ENCODE assay signal across 11 mouse cellular contexts in genomic region chrX:75143124-75143555, GRCm38 (mm10). TPM values are rescaled to one million over a fixed set of nuclear protein-coding genes. Genes with fewer than 3 reads are reported as not detected.
DNase-seq lines count a peak whose midpoint lies in the region; ATAC-seq and TF ChIP-seq lines count a peak whose summit lies in the region.
"Not testable (repeated sequence)": the region's sequence is repeated elsewhere in the genome, so short reads cannot be mapped to it uniquely, and the experiment has no call there.
"Had no signal": no experiment of that assay in that cellular context is flagged by ENCODE, and none has a peak within 500 bp of the region (broad histone marks: within the 10 kb centered on the region; RNA-seq: fewer than 3 reads in every experiment).

No protein-coding gene starts in this region.

- not testable (repeated sequence) for H3K4me1 ChIP-seq in G1E (ENCODE audit: insufficient read depth, low read depth, low read length); forebrain, embryonic 14.5 days (ENCODE audit: control insufficient read depth, insufficient read depth, low read length); hindbrain, embryonic 10.5 days (replicated peaks); liver, postnatal 0 days (ENCODE audit: insufficient read depth); midbrain, postnatal 0 days (ENCODE audit: insufficient read depth, low read length)

- H3K9me3 ChIP-seq in G1E (replicated peaks); forebrain, embryonic 14.5 days (replicated peaks; ENCODE audit: control insufficient read depth, low read length); hindbrain, embryonic 10.5 days; liver, postnatal 0 days (ENCODE audit: low read length); midbrain, postnatal 0 days (ENCODE audit: low read length): not testable (repeated sequence)

- peak; percentile 9 for DNase-seq in G1E (ENCODE audit: low spot score)
- peak; percentile 8 to 47 for DNase-seq in cerebellum, postnatal 25 days
- peak; percentile 2 for DNase-seq in forebrain, embryonic 14.5 days (ENCODE audit: low spot score)
- DNase-seq in hindbrain, embryonic 10.5 days (ENCODE audit: low spot score): peak; percentile 12
- DNase-seq in kidney, postnatal 14 days: peak; percentile 31
- peak; percentile 36 for DNase-seq in liver, postnatal 0 days
- DNase-seq in midbrain, postnatal 0 days (ENCODE audit: low spot score): peak; percentile 1
- DNase-seq in splenic B cell, adult 2 months (ENCODE audit: low read depth, low spot score): peak; percentile 22

- H3K36me3 ChIP-seq in G1E (replicated peaks); forebrain, embryonic 14.5 days (ENCODE audit: control insufficient read depth, insufficient read depth, low read length); hindbrain, embryonic 10.5 days; liver, postnatal 0 days (replicated peaks; ENCODE audit: insufficient read depth, low read length); midbrain, postnatal 0 days (ENCODE audit: insufficient read depth, low read length); splenic B cell, adult 2 months (ENCODE audit: control insufficient read depth, insufficient read depth, low read length, poor library complexity, severe bottlenecking): not testable (repeated sequence)

- H3K9ac ChIP-seq in forebrain, embryonic 14.5 days (ENCODE audit: low read length): peak overlapping the region; percentile 35; the same call in 1 of the 2 replicates
- not testable (repeated sequence) for H3K9ac ChIP-seq in liver, postnatal 0 days (replicated peaks)
- 0 out of 2 replicates have a peak overlapping the region, but pooled peaks have one; percentile 24 for H3K9ac ChIP-seq in midbrain, postnatal 0 days (replicated peaks; ENCODE audit: low read length, poor library complexity, severe bottlenecking)

- H3K27ac ChIP-seq in forebrain, embryonic 14.5 days (ENCODE audit: low read depth, low read length); hindbrain, embryonic 10.5 days; liver, postnatal 0 days (ENCODE audit: low read depth); midbrain, postnatal 0 days (ENCODE audit: low read depth, low read length): not testable (repeated sequence)

- not testable (repeated sequence) for H3K27me3 ChIP-seq in G1E (ENCODE audit: insufficient read depth, low read length); forebrain, embryonic 14.5 days (replicated peaks; ENCODE audit: control insufficient read depth, insufficient read depth, low read length); hindbrain, embryonic 10.5 days (ENCODE audit: insufficient read depth, poor library complexity, severe bottlenecking); liver, postnatal 0 days (ENCODE audit: insufficient read depth, low read length); midbrain, postnatal 0 days (ENCODE audit: insufficient read depth, low read length); splenic B cell, adult 2 months (ENCODE audit: control insufficient read depth, insufficient read depth, low read length, poor library complexity, severe bottlenecking)

- not testable (repeated sequence) for TF ChIP-seq EP300 in liver, postnatal 0 days (IDR thresholded peaks at IDR 0.05; ENCODE audit: low read depth)

- not testable (repeated sequence) for TF ChIP-seq CTCF in G1E (IDR thresholded peaks at IDR 0.05; ENCODE audit: low read depth, low read length); liver, postnatal 0 days (IDR thresholded peaks at IDR 0.05; ENCODE audit: low read depth); midbrain, postnatal 0 days (IDR thresholded peaks at IDR 0.05)

- H3K4me3 ChIP-seq in G1E (ENCODE audit: low read depth, low read length): not testable (repeated sequence)
- peak overlapping the region; percentile 25 for H3K4me3 ChIP-seq in forebrain, embryonic 14.5 days (ENCODE audit: low read depth, low read length)
- H3K4me3 ChIP-seq in hindbrain, embryonic 10.5 days: peak overlapping the region; percentile 47
- peak overlapping the region; percentile 29; the same call in 1 of the 2 replicates for H3K4me3 ChIP-seq in liver, postnatal 0 days (ENCODE audit: low read depth, low read length)
- H3K4me3 ChIP-seq in midbrain, postnatal 0 days (ENCODE audit: low read depth, low read length): peak overlapping the region; percentile 33

- WGBS in forebrain, embryonic 14.5 days: 30% methylated on average over 19 of the region's 42 CpGs
- WGBS in hindbrain, embryonic 10.5 days: 27% methylated on average over 33 of the region's 42 CpGs
- 24% methylated on average over 21 of the region's 42 CpGs for WGBS in liver, postnatal 0 days (ENCODE audit: insufficient replicate concordance)
- 33% methylated on average over 24 of the region's 42 CpGs for WGBS in midbrain, postnatal 0 days

- peak; percentile 49; the same call in 1 of the 2 replicates for ATAC-seq in G1E (ENCODE audit: extremely low read depth, insufficient number of reproducible peaks, low FRiP score, poor library complexity, severe bottlenecking)
- peak; percentile 63 for ATAC-seq in forebrain, embryonic 14.5 days
- ATAC-seq in liver, postnatal 0 days: peak; percentile 49
- ATAC-seq in midbrain, postnatal 0 days (ENCODE audit: low FRiP score): peak; percentile 41; the same call in 1 of the 2 replicates

- H3K4me2 ChIP-seq in forebrain, embryonic 14.5 days (ENCODE audit: low read length): peak overlapping the region; percentile 46
- H3K4me2 ChIP-seq in liver, postnatal 0 days (ENCODE audit: low read depth, low read length): peak overlapping the region; percentile 64
- peak overlapping the region; percentile 50 for H3K4me2 ChIP-seq in midbrain, postnatal 0 days (ENCODE audit: low read depth, low read length, poor library complexity, severe bottlenecking)

RNA-seq across cellular contexts. Expression of gene Mpp1, which starts 12.3 kb away (rescaled TPM):
- total RNA-seq in G1E (2014; fragmentation: Nextera tagmentation) (57.8 and 64.9 TPM in 2 replicates), G1E (2017) (39.9 and 45.1 TPM in 2 replicates)
- 2.9 and 3.7 TPM in 2 replicates for polyA plus RNA-seq in G1E (2012)
- polyA plus RNA-seq in forebrain, embryonic 14.5 days (2014; fragmentation: Nextera tagmentation; extraction: Ambion mirVana): 17.6 and 21.5 TPM in 2 replicates
- polyA plus RNA-seq in hindbrain, embryonic 10.5 days (2016; fragmentation: Nextera tagmentation; extraction: Ambion mirVana): 23.7 and 26.2 TPM in 2 replicates
- polyA plus RNA-seq in liver, postnatal 0 days (2015; fragmentation: Nextera tagmentation; extraction: Ambion mirVana): 74.1 and 76.4 TPM in 2 replicates
- total RNA-seq in midbrain, postnatal 0 days (2014; rRNA removed): 13.0 and 14.2 TPM in 2 replicates
- 18.6 and 19.8 TPM in 2 replicates for polyA plus RNA-seq in midbrain, postnatal 0 days (2015; fragmentation: Nextera tagmentation; extraction: Ambion mirVana)

RNA-seq across cellular contexts. Expression of gene Smim9, which starts 20.4 kb away (rescaled TPM):
- total RNA-seq in G1E (2014; fragmentation: Nextera tagmentation) (not detected in 2 replicates), G1E (2017) (not detected in 2 replicates)
- polyA plus RNA-seq in G1E (2012): not detected in 2 replicates
- not detected in 2 replicates for polyA plus RNA-seq in forebrain, embryonic 14.5 days (2014; fragmentation: Nextera tagmentation; extraction: Ambion mirVana)
- not detected in 2 replicates for polyA plus RNA-seq in hindbrain, embryonic 10.5 days (2016; fragmentation: Nextera tagmentation; extraction: Ambion mirVana)
- not detected in 2 replicates for polyA plus RNA-seq in liver, postnatal 0 days (2015; fragmentation: Nextera tagmentation; extraction: Ambion mirVana)
- not detected in 2 replicates for total RNA-seq in midbrain, postnatal 0 days (2014; rRNA removed)
- not detected in 2 replicates for polyA plus RNA-seq in midbrain, postnatal 0 days (2015; fragmentation: Nextera tagmentation; extraction: Ambion mirVana)
- total RNA-seq: heart, adult 18-20 months; layer of hippocampus, postnatal 10 days had no signal
- polyA plus RNA-seq: C2C12 had no signal

RNA-seq across cellular contexts. Expression of gene Dkc1, which starts 47.5 kb away (rescaled TPM):
- 249 and 285 TPM in 2 replicates for total RNA-seq in G1E (2014; fragmentation: Nextera tagmentation)
- 270 and 288 TPM in 2 replicates for total RNA-seq in G1E (2017)
- 11.8 and 17.2 TPM in 2 replicates for polyA plus RNA-seq in G1E (2012)
- polyA plus RNA-seq in forebrain, embryonic 14.5 days (2014; fragmentation: Nextera tagmentation; extraction: Ambion mirVana): 62.7 and 68.4 TPM in 2 replicates
- polyA plus RNA-seq in hindbrain, embryonic 10.5 days (2016; fragmentation: Nextera tagmentation; extraction: Ambion mirVana): 108 and 212 TPM in 2 replicates
- polyA plus RNA-seq in liver, postnatal 0 days (2015; fragmentation: Nextera tagmentation; extraction: Ambion mirVana): 33.0 and 46.7 TPM in 2 replicates
- 14.4 and 24.4 TPM in 2 replicates for total RNA-seq in midbrain, postnatal 0 days (2014; rRNA removed)
- 41.7 and 47.6 TPM in 2 replicates for polyA plus RNA-seq in midbrain, postnatal 0 days (2015; fragmentation: Nextera tagmentation; extraction: Ambion mirVana)

RNA-seq across cellular contexts. Expression of gene Gab3, which starts 57.9 kb away (rescaled TPM):
- 7.1 and 7.8 TPM in 2 replicates for total RNA-seq in G1E (2014; fragmentation: Nextera tagmentation)
- total RNA-seq in G1E (2017): 2.8 and 2.9 TPM in 2 replicates
- polyA plus RNA-seq in G1E (2012): 0.17 and 0.37 TPM in 2 replicates
- polyA plus RNA-seq in forebrain, embryonic 14.5 days (2014; fragmentation: Nextera tagmentation; extraction: Ambion mirVana): 0.84 and 1.0 TPM in 2 replicates
- 0.77 and 0.83 TPM in 2 replicates for polyA plus RNA-seq in hindbrain, embryonic 10.5 days (2016; fragmentation: Nextera tagmentation; extraction: Ambion mirVana)
- polyA plus RNA-seq in liver, postnatal 0 days (2015; fragmentation: Nextera tagmentation; extraction: Ambion mirVana): 1.2 and 1.4 TPM in 2 replicates
- total RNA-seq in midbrain, postnatal 0 days (2014; rRNA removed): 2.2 and 5.5 TPM in 2 replicates
- 4.5 and 4.7 TPM in 2 replicates for polyA plus RNA-seq in midbrain, postnatal 0 days (2015; fragmentation: Nextera tagmentation; extraction: Ambion mirVana)
